Mouse (Mus musculus): ENCODE data around the gene Mydgf. TPM values are rescaled to one million over a fixed set of nuclear protein-coding genes. Genes with fewer than 3 reads are reported as not detected.

Mydgf gene
- polyA plus RNA-seq, 1 experiment = 73.9 TPM

- Histone ChIP-seq H3K4me3 (no peak overlapping the region), H3ac (ENCODE audit: control insufficient read depth, insufficient read length) (no peak overlapping the region), H3K36me3 (ENCODE audit: control insufficient read depth, insufficient read depth) (no peaks in the 10 kb centered on the region), H3K27me3 (ENCODE audit: control insufficient read depth, insufficient read depth, insufficient read length) (peaks cover 76% of the 10 kb centered on the region), H3K79me2 (ENCODE audit: control insufficient read depth, insufficient read depth) (no peaks in the 10 kb centered on the region), H3K4me2 (ENCODE audit: low read depth) (no peak overlapping the region)
- no peak for TF ChIP-seq POLR2A (IDR thresholded peaks at IDR 0.05; ENCODE audit: insufficient read length, low read depth)
Observed at GRCm38 (mm10) chr17:56139355-56139754, 44.4 kb downstream of the Mydgf start.

GRCm38 (mm10) chr17:56137839-56138613, 45.7 kb downstream of the Mydgf start:
- H3K4me2 ChIP-seq (ENCODE audit: low read depth) = no peak overlapping the region
- peaks cover 62% of the 10 kb centered on the region for H3K27me3 ChIP-seq (ENCODE audit: control insufficient read depth, insufficient read depth, insufficient read length)
- TF ChIP-seq TCF12 (IDR thresholded peaks at IDR 0.05; ENCODE audit: insufficient read depth, poor library complexity, severe bottlenecking) (no peak), POLR2A (IDR thresholded peaks at IDR 0.05; ENCODE audit: insufficient read length, low read depth) (no peak), MYOD1 (IDR thresholded peaks at IDR 0.05; ENCODE audit: control insufficient read depth in 1 of 3, insufficient read length in 2 of 3, low read depth in 2 of 3) (no peak), E2F4 (IDR thresholded peaks at IDR 0.05; ENCODE audit: insufficient read depth) (no peak), TCF3 (IDR thresholded peaks at IDR 0.05; ENCODE audit: insufficient read length, low read depth) (no peak)
- H3K36me3 ChIP-seq (ENCODE audit: control insufficient read depth, insufficient read depth) = no peaks in the 10 kb centered on the region
- no peak overlapping the region for H3K4me3 ChIP-seq
- no peak overlapping the region for H3ac ChIP-seq (ENCODE audit: control insufficient read depth, insufficient read length)
- H3K79me2 ChIP-seq (ENCODE audit: control insufficient read depth, insufficient read depth) = no peaks in the 10 kb centered on the region

DNA sequence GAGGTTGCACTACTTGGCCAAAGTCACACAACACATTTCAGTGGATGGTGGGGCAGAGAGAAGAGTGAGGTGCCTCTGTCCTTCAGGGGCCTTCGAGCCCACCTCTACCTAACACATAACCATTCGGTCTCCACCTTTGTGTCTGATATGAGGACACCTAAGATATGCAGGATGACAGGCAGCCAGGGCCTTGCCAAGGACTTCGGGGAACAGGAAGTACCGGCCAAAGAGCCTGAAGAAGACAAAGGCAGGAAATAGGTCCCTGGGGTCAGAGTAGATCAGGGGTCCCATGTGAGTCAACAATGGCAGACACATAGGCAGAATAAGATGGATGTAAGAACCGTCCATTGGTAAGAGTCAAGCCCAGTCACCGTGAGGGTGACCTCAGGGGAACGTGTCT, 47.2 kb downstream of the Mydgf start:
- TF ChIP-seq MAX (IDR thresholded peaks at IDR 0.05; ENCODE audit: low read depth) (no peak), POLR2A (IDR thresholded peaks at IDR 0.05; ENCODE audit: insufficient read length, low read depth) (no peak), TCF3 (IDR thresholded peaks at IDR 0.05; ENCODE audit: insufficient read length, low read depth) (no peak), TCF12 (IDR thresholded peaks at IDR 0.05; ENCODE audit: insufficient read depth, poor library complexity, severe bottlenecking) (no peak), USF1 (IDR thresholded peaks at IDR 0.05; ENCODE audit: low read depth) (no peak), CEBPB (IDR thresholded peaks at IDR 0.05; ENCODE audit: insufficient read depth, poor library complexity, severe bottlenecking) (no peak), MYOG (IDR thresholded peaks at IDR 0.05; ENCODE audit: control insufficient read depth in 1 of 3, insufficient read depth in 1 of 3, insufficient read length in 2 of 3, low read depth in 2 of 3) (no peak), E2F4 (IDR thresholded peaks at IDR 0.05; ENCODE audit: insufficient read depth) (no peak), POLR2AphosphoS2 (IDR thresholded peaks at IDR 0.05; ENCODE audit: insufficient read length, low read depth) (no peak), REST (IDR thresholded peaks at IDR 0.05; ENCODE audit: insufficient read depth, insufficient read length) (no peak), SRF (IDR thresholded peaks at IDR 0.05; ENCODE audit: control insufficient read depth, insufficient read length, low read depth) (no peak), MYOD1 (IDR thresholded peaks at IDR 0.05; ENCODE audit: control insufficient read depth in 1 of 3, insufficient read length in 2 of 3, low read depth in 2 of 3) (no peak)
- Histone ChIP-seq H3K27me3 (ENCODE audit: control insufficient read depth, insufficient read depth, insufficient read length) (peaks cover 53% of the 10 kb centered on the region), H3K4me2 (ENCODE audit: low read depth) (no peak overlapping the region), H3K36me3 (ENCODE audit: control insufficient read depth, insufficient read depth) (no peaks in the 10 kb centered on the region), H3K4me3 (no peak overlapping the region), H3ac (ENCODE audit: control insufficient read depth, insufficient read length) (no peak overlapping the region), H3K79me2 (ENCODE audit: control insufficient read depth, insufficient read depth) (no peaks in the 10 kb centered on the region)

DNA sequence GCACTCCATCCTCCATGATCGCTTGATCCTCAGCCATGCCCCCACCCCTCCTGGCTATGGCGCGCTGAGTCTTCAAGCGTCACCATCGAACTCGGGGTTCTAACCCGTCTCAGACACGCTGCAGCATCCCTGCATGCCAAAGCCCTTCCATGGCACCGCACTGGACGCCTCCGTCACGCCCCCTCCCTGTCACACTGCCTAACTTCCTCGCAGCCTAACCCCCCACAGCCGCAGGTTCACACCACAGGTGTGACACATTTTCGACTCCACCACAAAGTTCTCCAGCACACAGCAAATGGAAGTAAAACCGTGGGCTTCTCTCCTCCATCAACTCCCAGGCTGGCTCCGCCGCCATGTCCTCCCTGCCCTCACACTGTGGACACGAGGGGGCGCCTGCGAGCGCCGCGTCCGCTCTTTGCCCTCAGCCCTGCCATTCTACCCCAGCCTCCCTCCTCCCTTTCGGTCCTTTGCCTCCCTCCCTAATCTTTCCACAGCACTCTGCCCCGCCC, 49.2 kb downstream of the Mydgf start:
- H3K4me2 ChIP-seq (ENCODE audit: low read depth) = peak overlapping the region; percentile 82

GRCm38 (mm10) chr17:56133457-56134363, 50.0 kb downstream of the Mydgf start:
- TF ChIP-seq E2F4 (IDR thresholded peaks at IDR 0.05; ENCODE audit: insufficient read depth) (no peak), MYOD1 (IDR thresholded peaks at IDR 0.05; ENCODE audit: control insufficient read depth in 1 of 3, insufficient read length in 2 of 3, low read depth in 2 of 3) (no peak), TCF12 (IDR thresholded peaks at IDR 0.05; ENCODE audit: insufficient read depth, poor library complexity, severe bottlenecking) (no peak)
- H3K27me3 ChIP-seq (ENCODE audit: control insufficient read depth, insufficient read depth, insufficient read length) = peaks cover 25% of the 10 kb centered on the region
- H3K4me3 ChIP-seq = peak overlapping the region; percentile 13
- H3K4me2 ChIP-seq (ENCODE audit: low read depth) = peak overlapping the region; percentile 82
- no peaks in the 10 kb centered on the region for H3K36me3 ChIP-seq (ENCODE audit: control insufficient read depth, insufficient read depth)
- no peak overlapping the region for H3ac ChIP-seq (ENCODE audit: control insufficient read depth, insufficient read length)
- no peaks in the 10 kb centered on the region for H3K79me2 ChIP-seq (ENCODE audit: control insufficient read depth, insufficient read depth)

More for the DNA sequence above, 49.2 kb downstream of the Mydgf start:
- Histone ChIP-seq H3K4me3 (peak overlapping the region; percentile 13), H3K27me3 (ENCODE audit: control insufficient read depth, insufficient read depth, insufficient read length) (peaks cover 33% of the 10 kb centered on the region), H3K36me3 (ENCODE audit: control insufficient read depth, insufficient read depth) (no peaks in the 10 kb centered on the region), H3ac (ENCODE audit: control insufficient read depth, insufficient read length) (no peak overlapping the region), H3K79me2 (ENCODE audit: control insufficient read depth, insufficient read depth) (no peaks in the 10 kb centered on the region)
- TF ChIP-seq CEBPB (IDR thresholded peaks at IDR 0.05; ENCODE audit: insufficient read depth, poor library complexity, severe bottlenecking) (no peak), MYOG (IDR thresholded peaks at IDR 0.05; ENCODE audit: control insufficient read depth in 1 of 3, insufficient read depth in 1 of 3, insufficient read length in 2 of 3, low read depth in 2 of 3) (peak in 1 of 3 experiments; percentile 3)
